Mouse (Mus musculus): ENCODE measurements at regions not wholly inside any gene's neighbourhood (a gene's known extent, or its start where the extent isn't known, plus 50 kb on each side); places are given as distances from the start of the nearest gene placed in this dataset.
A peak's percentile ranks its signal among the peaks of the same experiment; 100 is the strongest.

DNA sequence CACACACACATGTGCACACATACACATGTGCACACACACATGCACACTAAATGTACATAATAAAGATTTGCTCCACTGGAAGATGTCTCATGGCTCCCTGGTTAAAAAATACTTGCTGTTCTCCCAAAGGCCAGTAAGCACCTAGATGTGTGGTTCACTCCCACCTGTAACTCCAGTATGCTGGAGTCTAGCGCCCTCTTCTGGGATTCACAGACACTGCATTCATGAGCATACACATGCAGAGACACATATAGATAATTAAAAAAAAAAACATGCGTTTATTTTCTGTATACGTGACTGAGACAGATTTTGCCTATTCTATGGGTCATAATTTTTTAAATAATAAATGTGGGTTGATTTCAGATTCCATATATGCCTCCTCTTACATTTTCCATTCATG lies 747.5 kb upstream of the Jmjd1c start:
- DNase-seq: no peak

DNA sequence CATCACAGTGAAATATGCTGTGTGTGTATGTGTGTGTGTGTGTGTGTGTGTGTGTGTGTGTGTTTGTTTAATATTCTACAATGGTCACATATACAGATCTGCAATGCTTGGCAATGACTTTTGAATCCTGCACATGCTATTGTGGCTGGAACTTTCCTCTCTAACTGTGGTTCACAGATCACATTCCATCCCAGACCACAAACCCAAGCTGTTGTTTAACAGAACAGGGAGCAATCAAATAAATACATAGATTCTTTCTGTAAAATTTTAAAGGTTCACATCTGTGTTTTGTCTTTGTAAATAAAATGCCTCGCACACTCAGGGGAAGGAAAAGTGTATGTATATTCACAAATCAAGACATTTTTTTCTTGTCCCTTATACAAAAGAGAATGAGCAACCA lies 744.9 kb upstream of the Jmjd1c start:
- no peak for DNase-seq

DNA sequence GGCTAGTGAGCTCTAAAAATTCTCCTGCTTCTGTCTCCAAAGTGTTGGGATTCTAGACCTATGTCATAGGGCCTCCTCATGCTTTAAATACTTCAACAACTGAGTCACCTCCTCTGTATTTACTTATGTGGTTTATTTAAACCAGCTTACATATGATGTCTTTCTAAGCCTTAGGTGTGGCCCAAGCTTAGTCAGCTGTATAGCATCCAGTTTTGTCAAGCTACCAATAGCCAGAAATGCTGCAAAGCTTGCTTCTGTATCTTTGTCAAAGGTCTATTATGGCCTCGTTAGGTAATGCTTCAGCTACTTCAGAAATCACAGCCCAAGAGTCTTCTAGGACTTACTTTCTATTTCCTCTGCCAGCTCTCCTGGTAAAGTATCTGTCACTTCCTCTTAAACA lies 741.9 kb upstream of the Jmjd1c start:
- DNase-seq: no peak

DNA sequence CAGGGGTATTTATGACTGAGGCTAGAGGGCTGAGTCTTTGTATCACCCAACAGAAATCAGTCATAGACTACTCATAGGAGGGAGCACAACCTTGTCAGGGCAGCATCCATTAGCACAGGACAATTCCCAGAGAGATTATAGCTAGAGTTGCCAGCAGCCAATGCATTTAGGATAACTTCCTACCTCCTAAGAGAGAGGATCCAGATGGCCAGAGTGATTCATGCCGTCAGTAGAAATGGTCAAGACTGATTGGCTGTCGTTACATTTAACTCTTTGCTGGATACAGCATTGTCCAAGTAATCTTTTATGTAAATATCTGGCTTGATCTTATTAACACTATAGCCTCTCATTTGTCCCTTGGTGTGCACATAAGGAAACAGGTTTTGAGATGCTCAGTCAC lies 740.9 kb upstream of the Jmjd1c start:
- no peak for DNase-seq

DNA sequence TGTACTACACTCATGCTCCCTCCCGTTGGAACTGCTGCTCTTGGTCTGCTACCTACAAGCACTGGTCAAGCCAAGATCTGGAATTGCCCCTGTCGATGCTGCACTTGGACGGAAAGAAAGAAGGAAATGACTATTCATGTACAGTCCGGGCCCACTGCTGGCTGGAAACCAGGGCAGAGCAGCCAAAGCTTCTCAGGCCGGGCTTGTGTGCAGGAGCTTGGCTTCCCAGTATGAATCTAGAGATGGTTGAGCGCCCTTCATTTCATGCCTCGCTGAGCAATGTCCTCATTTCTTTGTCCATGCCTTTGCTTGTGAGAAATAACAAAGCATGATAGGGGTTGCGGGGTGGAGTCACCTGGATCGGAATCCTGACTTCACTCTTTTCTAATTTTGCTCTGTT lies 738.2 kb upstream of the Jmjd1c start:
- peak in 1 of 2 experiments; percentile 14 for DNase-seq

DNA sequence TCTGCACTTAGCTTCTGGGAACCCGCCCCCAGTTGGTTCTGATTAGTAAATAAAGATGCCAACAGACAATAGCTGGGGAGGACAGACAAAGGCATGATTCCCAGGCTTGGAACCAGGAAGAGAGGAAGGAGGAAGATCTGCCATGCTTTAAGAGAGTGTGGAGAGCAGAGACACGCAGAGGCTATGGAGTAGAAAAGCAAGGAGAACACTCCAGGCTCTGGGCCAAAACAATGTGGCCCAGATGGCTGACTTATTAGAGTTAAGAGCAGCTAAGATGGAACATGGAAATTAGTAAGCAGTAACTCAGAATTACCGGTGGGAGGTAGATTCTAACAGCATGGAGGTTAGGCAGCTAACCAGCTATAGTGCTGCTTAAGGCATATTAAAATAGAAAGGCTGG lies 725.8 kb upstream of the Jmjd1c start:
- DNase-seq: peak; percentile 11 to 18

DNA sequence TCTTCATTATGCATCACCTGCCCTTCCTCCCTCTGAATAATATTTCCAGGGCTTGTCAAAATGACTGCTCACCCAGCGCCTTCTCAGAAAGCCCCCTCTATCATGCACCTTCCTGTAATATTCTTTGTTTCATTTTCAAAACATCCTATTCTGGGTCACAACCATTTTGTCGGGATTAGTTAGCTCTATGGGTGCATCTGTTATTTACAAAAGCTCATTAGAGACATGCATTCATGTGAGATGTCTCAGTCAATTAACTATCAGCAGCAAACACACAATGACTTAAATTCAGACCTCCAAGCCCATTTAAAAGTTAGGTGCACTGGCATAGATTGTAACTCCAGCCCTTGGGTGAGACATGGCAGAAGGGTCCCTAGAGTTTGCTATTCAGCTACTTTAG lies 724.2 kb upstream of the Jmjd1c start:
- no peak for DNase-seq

All from layer of hippocampus, postnatal 36 days (tissue).